In genomic region chr11:103168690-103169390, GRCm38 (mm10) we compare ENCODE assay signal across 8 mouse cellular contexts. TPM values are rescaled to one million over a fixed set of nuclear protein-coding genes. Genes with fewer than 3 reads are reported as not detected.
DNase-seq lines count a peak whose midpoint lies in the region; ATAC-seq and TF ChIP-seq lines count a peak whose summit lies in the region.

No protein-coding gene starts in this region.

- WGBS in intestine, postnatal 0 days: 26% methylated on average over 9 of the region's 9 CpGs
- 24% methylated on average over 9 of the region's 9 CpGs for WGBS in intestine, embryonic 16.5 days
- 24% methylated on average over 9 of the region's 9 CpGs for WGBS in embryonic facial prominence, embryonic 14.5 days
- WGBS in limb, embryonic 14.5 days: 27% methylated on average over 9 of the region's 9 CpGs

- peaks cover 27% of the 10 kb centered on the region for H3K27me3 ChIP-seq in intestine, postnatal 0 days (replicated peaks; ENCODE audit: control insufficient read depth, insufficient read depth, low read length)
- peaks cover 24% of the 10 kb centered on the region for H3K27me3 ChIP-seq in intestine, embryonic 16.5 days (replicated peaks; ENCODE audit: control insufficient read depth, insufficient read depth, low read length)
- peaks cover 36% of the 10 kb centered on the region for H3K27me3 ChIP-seq in embryonic facial prominence, embryonic 14.5 days (replicated peaks; ENCODE audit: control insufficient read depth, insufficient read depth, low read length)
- H3K27me3 ChIP-seq in limb, embryonic 14.5 days (ENCODE audit: control insufficient read depth, insufficient read depth, low read length): peaks cover 42% of the 10 kb centered on the region

- peaks cover 5% of the 10 kb centered on the region; the same call in 1 of the 2 replicates for H3K4me1 ChIP-seq in intestine, postnatal 0 days (replicated peaks; ENCODE audit: control insufficient read depth, insufficient read depth, low read length)
- H3K4me1 ChIP-seq in intestine, embryonic 16.5 days (ENCODE audit: control insufficient read depth, insufficient read depth, low read length): peaks cover 6% of the 10 kb centered on the region; the same call in 1 of the 2 replicates
- H3K4me1 ChIP-seq in embryonic facial prominence, embryonic 14.5 days (ENCODE audit: control insufficient read depth, insufficient read depth, low read length): no peaks in the 10 kb centered on the region
- peaks cover 5% of the 10 kb centered on the region; the same call in 1 of the 2 replicates for H3K4me1 ChIP-seq in limb, embryonic 14.5 days (ENCODE audit: control insufficient read depth, insufficient read depth, low read length)

- H3K9me3 ChIP-seq in intestine, postnatal 0 days (ENCODE audit: control insufficient read depth): no peaks in the 10 kb centered on the region
- H3K9me3 ChIP-seq in intestine, embryonic 16.5 days (ENCODE audit: control insufficient read depth, low read length): no peaks in the 10 kb centered on the region
- no peaks in the 10 kb centered on the region for H3K9me3 ChIP-seq in embryonic facial prominence, embryonic 14.5 days (ENCODE audit: control insufficient read depth, low read length)
- no peaks in the 10 kb centered on the region for H3K9me3 ChIP-seq in limb, embryonic 14.5 days (ENCODE audit: control insufficient read depth, low read length)

- TF ChIP-seq CTCF in intestine, postnatal 0 days (IDR thresholded peaks at IDR 0.05; ENCODE audit: low read depth): peak; percentile 99

- no peak overlapping the region for H3K9ac ChIP-seq in intestine, postnatal 0 days (ENCODE audit: low read depth, low read length)
- no peak overlapping the region for H3K9ac ChIP-seq in intestine, embryonic 16.5 days (ENCODE audit: low read depth, low read length)
- H3K9ac ChIP-seq in embryonic facial prominence, embryonic 14.5 days (ENCODE audit: low read depth, low read length): no peak overlapping the region
- H3K9ac ChIP-seq in limb, embryonic 14.5 days (ENCODE audit: low read depth, low read length, severe bottlenecking): no peak overlapping the region

- H3K4me3 ChIP-seq in intestine, postnatal 0 days (ENCODE audit: low read depth, low read length): no peak overlapping the region
- H3K4me3 ChIP-seq in intestine, embryonic 16.5 days (ENCODE audit: low read length): no peak overlapping the region
- no peak overlapping the region for H3K4me3 ChIP-seq in embryonic facial prominence, embryonic 14.5 days (ENCODE audit: low read depth, low read length)
- no peak overlapping the region for H3K4me3 ChIP-seq in limb, embryonic 14.5 days (replicated peaks; ENCODE audit: low read length)

- TF ChIP-seq POLR2A in limb, embryonic 14.5 days (IDR thresholded peaks at IDR 0.05; ENCODE audit: borderline replicate concordance, extremely low read depth, insufficient read depth, insufficient read length): no peak

- ATAC-seq in intestine, postnatal 0 days: no peak
- no peak for ATAC-seq in intestine, embryonic 16.5 days
- ATAC-seq in embryonic facial prominence, embryonic 14.5 days (ENCODE audit: low read depth): no peak
- no peak for ATAC-seq in limb, embryonic 14.5 days (ENCODE audit: low FRiP score, low read depth)
- peak; percentile 72 for ATAC-seq in neutrophil, adult 5-6 weeks (ENCODE audit: extremely low read depth, insufficient number of reproducible peaks, low FRiP score, poor library complexity, severe bottlenecking)

- H3K27ac ChIP-seq in intestine, postnatal 0 days (ENCODE audit: low read depth, low read length): no peak overlapping the region
- H3K27ac ChIP-seq in intestine, embryonic 16.5 days (ENCODE audit: low read length): no peak overlapping the region
- no peak overlapping the region for H3K27ac ChIP-seq in embryonic facial prominence, embryonic 14.5 days (replicated peaks; ENCODE audit: low read depth, low read length)
- no peak overlapping the region for H3K27ac ChIP-seq in limb, embryonic 14.5 days (replicated peaks; ENCODE audit: low read depth, low read length)

- no peak overlapping the region for H3K4me2 ChIP-seq in intestine, postnatal 0 days (replicated peaks; ENCODE audit: low read depth)
- no peak overlapping the region for H3K4me2 ChIP-seq in intestine, embryonic 16.5 days (ENCODE audit: low read depth, low read length)
- no peak overlapping the region for H3K4me2 ChIP-seq in embryonic facial prominence, embryonic 14.5 days (ENCODE audit: low read depth, low read length)
- no peak overlapping the region for H3K4me2 ChIP-seq in limb, embryonic 14.5 days (replicated peaks; ENCODE audit: low read depth, low read length, severe bottlenecking)

- H3K36me3 ChIP-seq in intestine, postnatal 0 days (ENCODE audit: control insufficient read depth, insufficient read depth): no peaks in the 10 kb centered on the region
- H3K36me3 ChIP-seq in intestine, embryonic 16.5 days (ENCODE audit: control insufficient read depth, insufficient read depth, low read length): no peaks in the 10 kb centered on the region
- no peaks in the 10 kb centered on the region for H3K36me3 ChIP-seq in embryonic facial prominence, embryonic 14.5 days (ENCODE audit: control insufficient read depth, insufficient read depth, low read length)
- H3K36me3 ChIP-seq in limb, embryonic 14.5 days (ENCODE audit: control insufficient read depth, insufficient read depth, low read length): no peaks in the 10 kb centered on the region

- peak; percentile 80 for DNase-seq in adipocyte (ENCODE audit: low spot score)
- peak; percentile 72 for DNase-seq in embryonic facial prominence, embryonic 14.5 days (ENCODE audit: low spot score)
- DNase-seq in kidney, adult 8-10 months: peak; percentile 57 to 84
- DNase-seq in limb, embryonic 14.5 days (ENCODE audit: low spot score): peak; percentile 54
- peak; percentile 85 for DNase-seq in thymus, postnatal 25 days

RNA-seq across cellular contexts. Expression of gene Fmnl1, which starts 2.1 kb away (rescaled TPM):
- polyA plus RNA-seq in intestine, postnatal 0 days (2015; fragmentation: Nextera tagmentation; extraction: Ambion mirVana): 0.80 and 1.0 TPM in 2 replicates
- polyA plus RNA-seq in intestine, embryonic 16.5 days (2015; fragmentation: Nextera tagmentation; extraction: Ambion mirVana): 2.2 and 2.3 TPM in 2 replicates
- 3.3 and 3.5 TPM in 2 replicates for polyA plus RNA-seq in embryonic facial prominence, embryonic 14.5 days (2014; fragmentation: Nextera tagmentation; extraction: Ambion mirVana)
- 3.7 and 3.8 TPM in 2 replicates for polyA plus RNA-seq in limb, embryonic 14.5 days (2012; rRNA removed)
- 2.5 and 2.6 TPM in 2 replicates for polyA plus RNA-seq in limb, embryonic 14.5 days (2014; fragmentation: Nextera tagmentation; extraction: Ambion mirVana)
- 383 and 400 TPM in 2 replicates for total RNA-seq in neutrophil, adult 5-6 weeks (2017)

RNA-seq across cellular contexts. Expression of gene Hexim2, which starts 36.6 kb away (rescaled TPM):
- polyA plus RNA-seq in intestine, postnatal 0 days (2015; fragmentation: Nextera tagmentation; extraction: Ambion mirVana): 3.5 and 5.3 TPM in 2 replicates
- 5.8 TPM in 2 replicates for polyA plus RNA-seq in intestine, embryonic 16.5 days (2015; fragmentation: Nextera tagmentation; extraction: Ambion mirVana)
- 6.8 and 9.5 TPM in 2 replicates for polyA plus RNA-seq in embryonic facial prominence, embryonic 14.5 days (2014; fragmentation: Nextera tagmentation; extraction: Ambion mirVana)
- polyA plus RNA-seq in limb, embryonic 14.5 days (2012; rRNA removed): 9.4 and 10.8 TPM in 2 replicates
- polyA plus RNA-seq in limb, embryonic 14.5 days (2014; fragmentation: Nextera tagmentation; extraction: Ambion mirVana): 8.6 and 11.1 TPM in 2 replicates
- total RNA-seq in neutrophil, adult 5-6 weeks (2017): 1.1 and 1.5 TPM in 2 replicates

RNA-seq across cellular contexts. Expression of gene 1700023F06Rik, which starts 39.5 kb away (rescaled TPM):
- polyA plus RNA-seq in intestine, postnatal 0 days (2015; fragmentation: Nextera tagmentation; extraction: Ambion mirVana): 0.35 and 0.77 TPM in 2 replicates
- polyA plus RNA-seq in intestine, embryonic 16.5 days (2015; fragmentation: Nextera tagmentation; extraction: Ambion mirVana): 0.57 and 0.83 TPM in 2 replicates
- polyA plus RNA-seq in embryonic facial prominence, embryonic 14.5 days (2014; fragmentation: Nextera tagmentation; extraction: Ambion mirVana): 1.0 and 1.6 TPM in 2 replicates
- polyA plus RNA-seq in limb, embryonic 14.5 days (2012; rRNA removed): 0.56 and 0.57 TPM in 2 replicates
- polyA plus RNA-seq in limb, embryonic 14.5 days (2014; fragmentation: Nextera tagmentation; extraction: Ambion mirVana): 0.88 and 1.5 TPM in 2 replicates
- not detected in 2 replicates for total RNA-seq in neutrophil, adult 5-6 weeks (2017)

RNA-seq across cellular contexts. Expression of gene Spata32, which starts 49.4 kb away (rescaled TPM):
- not detected in 2 replicates for polyA plus RNA-seq in intestine, postnatal 0 days (2015; fragmentation: Nextera tagmentation; extraction: Ambion mirVana)
- not detected in 2 replicates for polyA plus RNA-seq in intestine, embryonic 16.5 days (2015; fragmentation: Nextera tagmentation; extraction: Ambion mirVana)
- not detected in 2 replicates for polyA plus RNA-seq in embryonic facial prominence, embryonic 14.5 days (2014; fragmentation: Nextera tagmentation; extraction: Ambion mirVana)
- not detected in 2 replicates for polyA plus RNA-seq in limb, embryonic 14.5 days (2012; rRNA removed)
- polyA plus RNA-seq in limb, embryonic 14.5 days (2014; fragmentation: Nextera tagmentation; extraction: Ambion mirVana): not detected in 2 replicates
- total RNA-seq in neutrophil, adult 5-6 weeks (2017): not detected in 2 replicates

RNA-seq across cellular contexts. Expression of gene Hexim1, which starts 52.8 kb away (rescaled TPM):
- 4.6 and 6.0 TPM in 2 replicates for polyA plus RNA-seq in intestine, postnatal 0 days (2015; fragmentation: Nextera tagmentation; extraction: Ambion mirVana)
- polyA plus RNA-seq in intestine, embryonic 16.5 days (2015; fragmentation: Nextera tagmentation; extraction: Ambion mirVana): 4.2 and 4.6 TPM in 2 replicates
- 7.3 and 8.9 TPM in 2 replicates for polyA plus RNA-seq in embryonic facial prominence, embryonic 14.5 days (2014; fragmentation: Nextera tagmentation; extraction: Ambion mirVana)
- 17.7 and 21.1 TPM in 2 replicates for polyA plus RNA-seq in limb, embryonic 14.5 days (2012; rRNA removed)
- 7.5 and 8.4 TPM in 2 replicates for polyA plus RNA-seq in limb, embryonic 14.5 days (2014; fragmentation: Nextera tagmentation; extraction: Ambion mirVana)
- total RNA-seq in neutrophil, adult 5-6 weeks (2017): 103 and 105 TPM in 2 replicates
